Mouse (Mus musculus) C3H10T1/2 (cell line): ENCODE measurements around the gene Olfr1295. TPM values are rescaled to one million over a fixed set of nuclear protein-coding genes. Genes with fewer than 3 reads are reported as not detected.

ENCODE experiments used
- polyA plus RNA-seq, 2 experiments: library from polyadenylated mRNA; unstranded; fragments of >200 nt; fragmentation: generic; extraction: Trizol; gene quantifications; one replicate each; pipeline ENCODE4 v1.2.1; 2012; ENCODE audit warnings: missing spikeins in 2 of 2

The Olfr1295 gene
- polyA plus RNA-seq = not detected

DNA sequence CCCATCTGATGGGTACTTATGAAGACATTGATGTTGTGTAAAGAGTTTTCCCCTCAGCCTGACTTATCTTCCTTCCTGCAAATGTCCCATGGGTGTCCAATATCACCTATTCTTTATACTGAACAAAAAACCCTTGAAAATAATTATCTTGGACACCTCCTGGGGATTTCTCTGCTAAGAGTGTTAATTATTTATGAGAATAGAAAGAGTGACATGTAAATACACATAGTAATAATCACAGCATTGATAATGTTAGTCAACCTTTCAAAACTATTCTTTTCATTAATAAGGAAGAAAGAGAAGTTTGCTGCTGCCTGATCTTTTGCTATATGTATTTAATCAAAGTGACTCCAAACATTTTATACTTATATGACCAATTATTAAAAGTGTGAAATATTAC lies at the start of gene Olfr1295:
Gene Olfr1295, minus strand, starts transcription at position 101 of the 400 bp plus-strand sequence.

DNA sequence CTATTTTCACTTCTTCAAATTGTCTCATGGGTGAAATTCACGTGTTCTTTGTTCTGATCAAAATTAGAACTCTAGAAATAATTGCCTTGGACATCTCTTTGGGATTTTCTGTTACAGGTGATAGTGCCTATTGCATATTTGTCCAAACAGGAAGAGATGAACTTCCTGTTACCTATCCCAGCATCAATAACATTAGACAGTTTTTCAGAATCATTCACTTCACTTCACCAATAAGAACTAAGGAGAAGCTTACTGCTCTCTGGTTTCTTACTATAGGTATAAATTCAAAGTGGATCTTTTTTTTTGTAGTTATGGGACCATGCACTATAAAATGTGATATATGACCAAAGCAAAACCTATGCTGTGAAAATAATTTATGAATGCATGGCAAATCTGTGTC lies 29.3 kb downstream of the Olfr1295 start, which contains the start of gene Olfr1294:
Gene Olfr1294, minus strand, starts transcription at position 101 of the 400 bp plus-strand sequence.

DNA sequence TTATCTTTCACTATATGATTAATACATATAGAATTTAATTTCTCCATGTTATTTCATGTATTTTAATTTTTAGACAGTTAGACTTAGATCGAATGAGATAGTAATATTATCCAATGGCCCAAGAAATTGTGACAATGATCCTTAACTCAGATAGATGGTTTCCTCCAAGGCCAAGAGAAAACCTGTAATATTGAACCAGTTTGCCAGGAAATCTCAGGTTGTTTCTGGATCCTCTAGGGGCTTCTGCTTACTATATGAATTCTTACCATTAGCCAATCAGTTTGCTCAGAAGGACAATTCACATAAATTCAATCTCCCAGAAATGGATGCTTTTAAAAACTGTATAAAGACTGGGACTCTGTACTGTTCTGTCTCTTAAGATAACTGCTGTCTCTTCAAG lies 44.6 kb downstream of the Olfr1295 start, which contains the start of gene Olfr1293-ps:
Gene Olfr1293-ps, plus strand, starts transcription at position 301 of the 400 bp plus-strand sequence.

Other genes starting within 250 kb of the Olfr1295 start
- gene Olfr1281, start 243.2 kb downstream of the Olfr1295 start, polyA plus RNA-seq = not detected
- not detected for gene Olfr1282, start 233.6 kb downstream of the Olfr1295 start, polyA plus RNA-seq
- not detected for gene Olfr1283, start 202.9 kb downstream of the Olfr1295 start, polyA plus RNA-seq
- not detected for gene Olfr1284, start 194.2 kb downstream of the Olfr1295 start, polyA plus RNA-seq
- gene Olfr1286, start 146.6 kb downstream of the Olfr1295 start, polyA plus RNA-seq = not detected
- gene Olfr1287, start 120.5 kb downstream of the Olfr1295 start, polyA plus RNA-seq = not detected
- not detected for gene Olfr1288, start 95.6 kb downstream of the Olfr1295 start, polyA plus RNA-seq
- gene Olfr1289, start 88.9 kb downstream of the Olfr1295 start, polyA plus RNA-seq = not detected
- gene Olfr1290, start 75.9 kb downstream of the Olfr1295 start, polyA plus RNA-seq = not detected
- gene Olfr1291-ps1, start 72.5 kb downstream of the Olfr1295 start, polyA plus RNA-seq = not detected
- not detected for gene Olfr1293-ps, start 44.5 kb downstream of the Olfr1295 start, polyA plus RNA-seq
- gene Olfr1294, start 29.4 kb downstream of the Olfr1295 start, polyA plus RNA-seq = not detected
- not detected for gene Olfr1297, start 56.8 kb upstream of the Olfr1295 start, polyA plus RNA-seq
- gene Olfr1298, start 79.5 kb upstream of the Olfr1295 start, polyA plus RNA-seq = not detected
- gene Olfr1299, start 91.7 kb upstream of the Olfr1295 start, polyA plus RNA-seq = not detected
- gene Olfr1301, start 181.3 kb upstream of the Olfr1295 start, polyA plus RNA-seq = not detected
- gene Olfr1302, start 207.7 kb upstream of the Olfr1295 start, polyA plus RNA-seq = not detected